Mouse (Mus musculus) 416B (cell line): Measurements from ENCODE around the gene Psrc1.

Experiments used
- DNase-seq: peaks from one replicate; pipeline ENCODE4 v3.0.0; 2011; ENCODE audit warnings: low read depth

Psrc1 gene

DNA sequence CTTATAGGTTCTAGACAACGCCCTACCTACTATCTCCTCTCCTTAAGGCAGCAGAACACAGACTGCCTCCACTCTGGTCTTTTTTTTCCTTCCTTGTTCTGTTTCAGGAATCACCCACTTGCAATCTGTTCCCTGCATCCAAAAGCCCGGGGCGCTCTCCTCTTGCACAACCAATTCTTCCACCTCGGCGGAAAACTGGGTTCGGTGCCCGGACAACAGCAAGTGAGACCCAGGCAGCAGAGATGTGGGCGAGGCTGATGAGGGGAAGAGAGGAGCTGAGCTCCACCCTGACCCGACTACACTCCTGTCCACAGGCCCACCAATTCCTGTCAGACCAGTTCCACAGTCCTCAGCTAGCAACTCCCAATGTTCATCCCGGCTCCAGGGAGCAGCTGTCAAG, 2.5 kb downstream of the Psrc1 start:
- DNase-seq, result no peak

DNA sequence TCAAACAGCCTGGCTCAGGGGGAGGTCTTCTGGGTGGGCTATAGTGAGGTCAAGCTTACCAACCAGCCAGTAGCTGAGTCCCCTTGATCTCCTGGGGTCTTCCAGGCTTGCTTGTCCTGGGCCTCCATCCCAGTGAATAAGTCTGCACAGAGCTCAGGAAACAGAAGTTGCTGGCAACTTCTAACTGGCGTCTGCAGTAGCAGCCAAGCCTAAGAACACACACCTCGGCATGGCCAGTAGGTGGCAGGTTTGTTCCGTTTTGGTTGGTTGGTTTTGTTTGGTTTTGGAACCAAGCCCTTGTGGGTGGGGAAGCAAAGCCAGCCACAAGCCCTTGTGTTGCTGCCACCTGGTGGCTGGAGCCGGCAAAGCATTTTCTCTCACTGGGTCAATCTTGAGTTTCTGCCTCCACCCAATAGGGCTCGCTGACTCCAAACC, 5.5 kb downstream of the Psrc1 start:
- peak; percentile 99 for DNase-seq

DNA sequence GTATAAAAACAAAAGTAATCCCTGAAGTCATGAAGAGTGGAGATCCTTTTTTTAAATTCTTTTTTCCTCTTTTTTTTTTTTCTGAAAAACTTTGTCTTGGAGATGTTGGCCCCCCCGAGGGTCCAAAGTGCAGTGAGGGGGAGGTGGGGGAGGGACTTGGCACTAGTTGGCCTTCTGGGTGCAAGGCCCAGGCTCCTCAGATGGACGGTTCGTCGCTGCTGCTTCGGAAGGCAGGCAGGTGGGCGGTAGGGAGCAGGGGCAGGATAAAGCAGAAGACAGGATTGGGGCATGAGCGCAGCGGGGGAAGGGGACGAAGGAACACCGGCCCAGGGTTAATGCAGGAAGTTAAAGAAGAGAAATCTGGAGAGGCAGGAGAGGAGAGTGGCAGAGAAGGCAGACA, 8.7 kb downstream of the Psrc1 start:
- no peak for DNase-seq

DNA sequence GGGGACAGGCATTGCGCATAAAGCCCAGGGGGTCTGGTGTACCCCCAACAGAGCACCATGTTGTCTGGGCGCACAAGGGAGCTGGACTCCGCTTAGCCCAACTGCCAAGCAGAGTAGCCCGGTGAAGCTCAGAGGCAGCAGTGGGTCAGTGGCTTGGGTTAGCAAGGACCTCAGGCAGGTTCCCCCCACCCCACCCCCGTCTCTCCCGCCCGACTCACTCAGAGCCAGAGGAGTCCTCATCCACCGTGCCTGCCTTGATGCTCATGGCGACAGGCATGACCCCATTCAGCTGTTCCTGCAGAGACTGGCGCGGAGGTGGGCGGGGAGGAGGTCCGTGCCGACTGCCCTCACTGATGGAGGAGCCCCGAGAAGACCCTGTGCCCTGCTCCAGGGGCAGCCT, 9.2 kb downstream of the Psrc1 start:
- DNase-seq, result no peak

DNA sequence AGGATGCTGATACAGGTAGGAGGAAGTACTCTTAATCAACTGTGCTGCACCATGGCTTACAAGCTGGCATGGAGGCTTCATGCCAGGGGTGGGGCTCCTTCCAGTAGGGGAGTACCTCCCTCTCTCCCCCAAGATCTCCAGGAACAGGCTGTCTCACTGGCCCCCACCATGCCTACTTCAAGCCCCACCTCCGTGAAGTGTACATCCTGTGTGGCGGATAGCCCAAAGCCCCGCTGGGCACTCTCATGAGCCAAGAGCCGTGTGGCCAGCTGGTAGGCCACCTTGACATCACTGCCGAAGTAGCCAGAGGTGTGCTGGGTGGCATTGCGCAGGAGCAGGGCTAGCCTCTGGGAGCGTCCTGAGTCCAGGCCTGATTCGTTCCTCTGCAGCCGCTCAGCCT, 14.6 kb downstream of the Psrc1 start:
- DNase-seq, result no peak

DNA sequence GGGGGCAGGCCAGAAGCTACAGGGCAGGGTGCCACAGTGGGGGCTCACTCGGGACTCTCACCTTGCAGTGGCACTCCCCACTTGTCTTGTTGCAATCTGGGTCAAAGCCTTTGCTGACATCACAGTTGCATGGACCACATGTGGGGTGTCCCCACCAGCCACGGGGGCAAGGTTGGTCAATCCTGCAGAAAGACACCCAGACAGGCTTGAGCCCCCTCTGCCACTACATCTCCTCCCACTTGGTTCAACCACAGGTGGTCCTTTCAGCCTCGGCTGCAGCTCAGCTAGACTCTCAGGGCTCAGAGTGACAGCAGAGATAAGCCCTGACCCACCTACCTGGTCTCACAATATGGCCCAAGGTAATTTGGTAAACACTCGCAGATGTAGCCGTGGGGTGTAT, 16.8 kb downstream of the Psrc1 start:
- no peak for DNase-seq

DNA sequence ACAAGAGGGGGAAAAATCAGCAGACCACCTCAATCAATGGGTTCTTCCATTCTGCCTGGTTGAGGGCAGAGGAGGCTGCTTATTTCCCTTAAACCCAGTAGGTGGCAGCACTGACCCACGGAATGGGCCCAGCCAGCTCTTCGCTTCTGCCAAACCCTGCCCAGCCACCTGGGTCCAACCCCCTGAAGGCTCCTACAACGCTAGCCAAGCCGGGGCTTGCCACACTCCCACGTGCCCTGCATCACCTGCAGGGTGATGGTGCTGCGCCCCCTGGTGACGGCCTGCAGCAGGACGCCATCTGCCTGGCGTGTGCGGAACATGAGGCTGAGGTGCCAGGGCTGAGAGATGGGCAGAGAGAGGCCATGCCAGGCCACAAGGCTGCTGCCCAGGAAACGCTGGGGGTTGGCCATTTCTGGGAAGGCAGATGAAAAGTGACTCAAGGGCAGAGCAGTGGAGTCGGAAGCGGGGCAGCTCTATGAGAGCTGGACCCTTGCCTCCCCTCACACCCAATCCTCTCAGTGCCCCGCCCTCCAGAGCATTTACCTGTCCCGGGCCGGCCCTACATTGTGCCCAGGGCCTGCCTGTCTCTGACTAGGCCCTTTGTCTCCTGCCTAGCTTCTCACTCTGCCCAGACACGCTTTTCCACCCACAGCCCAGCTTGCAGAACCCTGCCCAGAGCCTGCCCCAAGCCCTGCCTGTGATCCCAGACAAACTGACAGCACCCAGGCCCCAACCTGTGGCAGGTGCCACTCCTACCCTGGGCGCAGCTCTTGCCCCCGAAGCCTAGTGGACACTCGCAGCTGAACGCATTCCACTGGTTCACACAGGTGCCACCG, 18.3 kb downstream of the Psrc1 start:
- DNase-seq, result peak; percentile 95

DNA sequence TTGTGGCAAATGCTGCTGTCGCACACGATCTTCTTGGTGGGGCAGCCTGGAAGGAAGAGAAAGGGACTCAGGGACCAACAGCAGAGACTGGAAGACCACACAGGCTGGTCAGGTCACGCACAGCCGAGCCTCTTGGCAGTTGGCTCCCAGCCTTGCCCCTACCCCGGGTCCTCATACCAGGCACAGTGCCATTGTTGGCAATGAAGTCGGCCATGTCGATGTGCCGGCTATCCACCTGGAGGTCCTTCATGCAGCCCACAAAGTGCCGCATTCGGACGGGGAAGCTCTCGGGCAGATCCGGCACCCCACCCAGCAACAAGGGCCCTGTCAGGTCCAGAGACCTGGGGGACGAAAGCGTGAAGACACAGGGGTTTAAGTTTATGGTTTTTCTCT, 18.9 kb downstream of the Psrc1 start:
- DNase-seq, result no peak

DNA sequence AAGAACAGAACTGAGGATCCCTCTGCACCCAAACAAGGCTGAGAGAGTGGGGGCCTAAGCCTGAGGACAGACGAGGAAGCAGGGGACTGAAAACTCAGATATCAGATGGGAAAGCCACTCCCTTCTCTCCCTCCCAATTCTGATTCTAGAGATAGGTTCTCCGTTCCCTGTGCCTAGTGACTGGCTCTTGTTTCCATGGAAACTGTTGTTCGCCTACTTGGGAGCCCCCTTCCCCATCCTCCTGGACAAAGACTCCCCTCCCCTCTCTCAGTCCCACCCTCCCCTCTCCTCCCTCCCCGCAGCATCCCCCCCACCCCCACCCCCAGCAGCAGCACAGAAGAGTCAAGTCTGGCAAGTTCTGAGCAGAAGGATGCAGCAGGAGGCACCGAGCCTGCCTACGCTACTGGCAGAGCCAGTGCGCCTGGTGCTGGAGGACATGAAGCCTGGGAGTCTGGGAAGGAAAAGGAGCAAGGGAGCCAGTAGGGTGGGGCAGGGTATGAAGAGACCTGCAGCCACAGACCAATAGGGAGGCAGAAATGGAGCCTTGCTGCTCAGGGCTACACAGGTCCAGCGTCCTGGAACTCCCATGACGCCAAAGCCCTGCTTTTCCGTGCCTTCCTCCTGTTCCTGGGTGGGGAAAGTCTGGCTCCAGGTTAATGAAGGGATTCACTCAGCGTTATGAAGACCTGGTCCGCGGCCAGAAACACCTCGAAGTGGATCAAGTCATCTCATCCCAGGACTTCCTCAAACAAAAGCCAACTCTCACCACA, 22.1 kb downstream of the Psrc1 start:
- DNase-seq, result no peak

DNA sequence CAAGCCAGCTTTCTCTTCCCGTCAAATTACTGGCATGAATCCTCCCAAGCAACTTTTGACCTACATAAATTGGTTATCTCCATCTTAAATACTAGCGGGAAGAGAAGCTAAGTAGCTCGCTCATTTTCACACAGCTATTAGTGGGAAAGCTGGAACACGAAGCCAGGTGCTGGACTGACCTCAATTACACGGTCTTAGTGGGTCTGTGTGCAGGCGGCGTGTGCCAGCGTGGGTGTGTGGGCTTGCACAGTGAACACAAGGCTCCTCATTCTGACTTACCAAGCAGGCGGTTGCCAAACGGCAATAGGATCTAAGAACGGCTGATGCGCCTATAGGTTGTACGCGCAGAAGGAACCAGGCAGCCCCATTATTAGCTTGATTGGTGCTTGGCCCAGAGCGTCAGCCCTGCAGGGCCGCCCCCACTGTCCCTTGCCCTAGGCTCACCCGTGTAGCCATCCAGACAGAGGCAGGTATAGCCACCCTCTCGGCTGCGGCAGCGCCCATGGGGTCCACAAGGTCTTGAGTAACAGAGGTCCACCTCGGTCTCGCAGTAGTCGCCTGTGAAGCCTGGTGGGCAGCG, 22.8 kb downstream of the Psrc1 start:
- no peak for DNase-seq

DNA sequence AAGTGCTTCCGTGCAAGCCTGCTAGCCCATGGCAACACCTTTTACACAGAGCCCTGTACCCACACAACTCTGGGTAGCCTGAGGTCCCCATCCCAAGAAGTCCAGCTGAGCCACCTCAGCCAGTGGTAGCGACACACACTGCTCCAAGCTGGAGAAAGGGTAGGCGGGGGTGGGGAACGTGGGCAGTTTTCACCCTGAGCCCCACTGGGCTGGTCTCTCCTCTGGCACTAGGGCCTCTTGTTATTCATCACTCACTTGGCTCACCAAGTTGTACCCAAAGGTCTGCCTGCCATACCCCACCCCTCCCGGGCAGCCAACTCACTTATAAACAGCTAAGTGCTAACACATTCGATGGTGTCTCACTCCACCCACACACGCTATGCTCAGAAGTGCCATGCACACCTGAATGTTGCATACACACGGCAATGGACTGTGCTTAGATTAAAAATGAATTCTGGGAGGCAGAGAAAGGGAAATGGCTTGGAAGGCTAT, 24.9 kb downstream of the Psrc1 start:
- no peak for DNase-seq

DNA sequence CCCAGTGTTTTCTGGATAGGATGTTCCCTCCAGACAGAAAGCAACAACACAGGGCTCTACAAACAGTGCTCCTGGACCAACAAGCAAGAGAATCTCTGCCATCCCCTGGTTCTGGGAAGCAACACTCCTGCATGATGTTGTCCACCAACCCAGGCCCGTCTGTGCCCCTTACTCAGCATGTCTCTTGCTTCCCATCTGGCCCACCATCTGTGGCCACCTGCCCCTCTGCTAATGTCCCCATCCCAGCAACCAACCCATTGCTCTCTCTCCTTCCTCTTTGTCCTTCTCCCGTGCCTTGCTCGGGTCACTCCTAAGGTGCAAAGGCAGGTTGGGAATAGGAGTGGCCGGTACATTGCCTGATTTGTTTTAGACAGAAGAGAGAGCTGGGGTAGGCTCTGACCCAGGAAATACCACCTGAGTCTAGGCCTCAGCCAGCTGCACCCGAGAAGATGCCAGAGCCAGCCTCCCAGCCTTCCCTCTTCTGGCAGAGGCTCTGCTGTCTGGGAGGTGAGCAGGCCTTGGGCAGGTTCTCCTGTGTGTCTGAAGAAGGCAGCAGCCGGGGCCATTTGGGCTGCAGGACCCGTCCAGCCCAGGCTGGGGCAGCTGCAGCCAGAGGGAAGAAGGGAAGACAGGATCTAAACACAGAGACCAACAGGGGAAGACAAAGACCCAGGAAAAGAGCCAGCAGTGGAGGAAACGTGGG, 26.2 kb downstream of the Psrc1 start:
- no peak for DNase-seq

DNA sequence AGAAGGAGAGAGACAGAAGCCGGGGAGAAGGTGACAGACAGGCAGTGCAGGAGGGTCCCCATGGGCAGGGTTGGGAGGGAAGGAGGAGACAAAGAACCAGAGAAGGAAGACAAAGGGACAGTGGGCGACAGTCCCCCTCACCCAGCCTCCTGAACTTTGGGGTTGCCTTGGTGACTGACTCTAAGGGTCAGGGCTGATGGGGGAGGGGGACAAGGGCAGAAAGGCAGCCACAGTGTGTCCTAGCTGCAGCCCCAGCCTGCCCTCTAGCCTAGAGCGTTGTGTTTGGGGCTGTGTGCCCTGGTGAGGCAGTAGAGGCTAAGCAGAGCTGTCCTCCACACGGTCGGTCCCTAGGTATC, 26.7 kb downstream of the Psrc1 start:
- no peak for DNase-seq

DNA sequence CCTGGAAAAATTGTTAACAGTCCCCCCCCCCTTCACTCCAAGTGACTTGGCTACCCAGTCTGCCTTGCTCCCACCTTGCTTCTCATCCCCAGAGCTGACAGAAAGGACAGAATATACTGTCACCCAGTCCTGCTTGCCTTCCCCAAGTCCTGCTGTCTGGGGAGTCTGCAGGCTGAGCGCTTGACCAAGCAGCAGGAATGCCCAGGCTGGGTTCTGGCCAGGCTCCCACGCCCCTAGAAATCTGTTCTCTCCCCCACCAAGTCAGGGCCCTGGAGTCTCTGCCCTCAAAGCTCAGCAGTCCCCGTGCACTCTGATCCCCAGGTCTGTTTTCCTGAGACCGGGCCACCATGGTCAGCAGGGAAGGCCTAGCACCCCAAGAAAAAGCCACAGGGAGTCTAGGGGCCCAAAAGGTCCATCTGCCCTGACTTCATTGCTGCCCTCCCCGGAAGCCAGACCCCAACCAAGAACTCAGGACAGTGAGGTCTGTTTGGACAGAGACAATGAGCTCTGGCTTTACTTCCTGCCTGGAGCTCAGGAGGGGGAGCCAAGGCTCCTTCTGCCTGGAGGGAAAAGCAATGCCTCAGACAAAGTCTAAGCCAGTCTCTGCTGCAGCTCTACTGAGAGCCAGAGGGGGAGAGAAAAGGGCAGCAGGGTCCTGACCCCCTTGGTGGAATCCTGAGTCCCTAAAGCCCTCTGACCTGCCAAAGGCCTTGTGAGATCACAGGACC, 27.6 kb downstream of the Psrc1 start:
- no peak for DNase-seq

DNA sequence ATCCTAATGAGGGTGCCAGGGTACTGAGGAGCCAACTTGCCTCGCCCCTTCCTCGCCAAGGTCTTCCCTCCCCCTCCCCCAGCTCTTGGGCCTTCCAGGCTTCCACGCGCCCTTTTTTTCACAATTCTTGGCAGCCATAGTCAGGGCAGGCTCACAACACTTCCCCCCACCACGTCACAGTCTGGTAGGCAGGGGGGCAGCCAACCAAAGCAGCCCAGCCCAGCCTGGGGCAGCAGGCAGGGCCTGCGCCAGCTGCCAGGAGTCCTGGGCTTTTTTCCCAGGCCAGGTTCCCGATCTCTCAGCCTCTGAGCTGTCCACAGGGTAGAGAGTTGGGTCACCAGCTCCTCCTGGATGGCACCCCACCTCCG, 28.1 kb downstream of the Psrc1 start:
- DNase-seq, result no peak

DNA sequence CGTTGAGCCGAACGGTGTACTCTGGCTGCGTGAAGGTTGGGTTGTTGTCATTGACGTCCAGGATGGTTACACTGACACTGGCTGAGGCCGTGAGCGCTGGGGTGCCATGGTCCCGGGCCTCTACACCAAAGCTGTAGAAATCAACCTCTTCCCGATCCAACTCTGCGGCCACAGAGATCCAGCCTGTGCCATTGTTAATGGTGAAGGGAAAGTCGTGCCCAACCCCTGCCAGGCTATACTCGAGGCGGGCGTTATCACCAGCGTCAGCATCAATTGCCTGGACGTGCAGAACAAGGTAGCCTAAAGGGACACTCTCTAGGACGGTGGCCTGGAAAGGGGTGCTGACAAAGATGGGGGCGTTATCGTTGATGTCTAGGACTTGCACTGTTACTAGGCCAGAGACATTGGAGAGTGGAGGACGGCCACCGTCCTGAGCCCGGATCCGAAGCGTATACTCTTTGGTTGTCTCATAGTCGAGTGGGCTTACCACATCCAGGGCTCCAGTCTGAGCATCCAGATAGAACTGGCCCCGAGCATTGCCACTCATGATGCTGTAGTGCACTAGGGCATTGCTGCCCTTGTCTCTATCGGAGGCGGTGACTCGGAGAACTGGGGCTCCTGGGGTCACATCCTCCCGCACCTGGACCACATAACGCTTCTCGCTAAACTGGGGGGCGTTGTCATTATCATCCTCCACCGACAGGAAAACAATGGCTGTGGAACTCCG, 30.2 kb downstream of the Psrc1 start:
- DNase-seq, result no peak

DNA sequence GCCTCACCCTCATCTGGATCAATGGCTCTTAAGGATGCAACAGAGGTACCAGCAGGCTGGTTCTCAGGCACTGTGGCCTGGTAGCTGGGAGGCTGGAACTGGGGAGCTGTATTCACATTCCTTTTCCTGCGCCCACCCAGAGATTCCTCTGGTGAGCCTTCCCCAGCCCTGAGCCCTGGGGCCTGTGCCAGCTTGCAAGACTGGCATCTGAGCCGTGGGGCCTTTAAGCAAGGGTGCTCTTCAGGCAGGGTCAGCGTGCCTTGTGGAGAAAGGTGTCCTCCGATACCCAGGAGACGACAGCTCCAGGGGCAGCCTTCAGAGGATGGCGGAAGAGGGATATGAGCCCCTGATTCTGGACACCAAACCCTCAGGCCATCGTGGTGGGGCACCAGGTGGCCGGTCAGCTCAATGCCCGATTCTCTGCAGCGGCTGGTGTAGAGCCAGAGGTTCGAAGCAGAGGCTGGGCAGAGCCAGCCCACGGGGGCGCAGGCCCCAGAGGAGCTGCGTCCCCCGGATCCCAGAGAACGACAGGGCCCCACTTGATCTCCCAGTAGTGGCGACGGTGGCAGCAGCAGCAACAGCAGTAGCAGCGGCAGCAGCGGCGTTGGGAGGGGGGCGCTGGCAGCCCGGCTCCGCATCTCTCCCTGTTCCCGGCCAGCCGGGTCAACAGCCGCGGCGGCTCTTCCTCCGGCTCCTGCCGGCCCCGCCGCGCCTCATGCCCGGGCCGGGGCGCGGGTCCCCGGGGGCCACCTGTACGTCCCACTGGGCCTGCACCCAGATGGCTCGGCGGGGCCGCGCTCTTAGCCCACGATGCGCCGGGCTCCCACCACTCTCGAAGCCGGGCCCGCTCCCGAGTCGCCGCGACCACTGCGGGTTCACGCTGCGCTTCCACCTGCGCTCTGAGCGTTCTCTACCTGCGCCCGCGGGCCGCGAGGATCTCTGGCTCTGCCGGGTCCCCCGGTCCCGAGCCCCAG, 31.5 kb downstream of the Psrc1 start, which contains the start of gene Celsr2:
Gene Celsr2 (minus strand): TSS at position 696 of the 974 bp plus-strand sequence.
- DNase-seq, result no peak

DNA sequence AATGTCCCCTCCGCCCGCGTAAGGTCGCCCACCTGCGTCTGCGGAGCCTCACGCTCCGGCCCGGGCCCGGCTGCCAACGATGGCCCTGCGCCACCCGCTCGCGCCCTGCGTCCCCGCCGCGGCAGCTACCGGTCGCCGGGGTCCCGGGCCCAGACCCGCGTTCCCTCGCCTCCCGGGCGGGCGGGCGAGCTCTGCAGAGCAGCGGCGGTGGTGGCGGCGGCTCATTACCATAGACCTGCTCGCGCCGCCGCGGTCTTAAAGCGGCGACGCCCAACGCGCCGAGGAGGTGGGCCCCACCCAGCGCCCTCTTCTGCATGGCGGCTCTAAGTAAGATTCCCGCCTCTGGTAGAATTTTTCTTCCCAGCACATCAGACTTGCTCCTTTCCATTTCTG, 32.2 kb downstream of the Psrc1 start:
- DNase-seq, result no peak

DNA sequence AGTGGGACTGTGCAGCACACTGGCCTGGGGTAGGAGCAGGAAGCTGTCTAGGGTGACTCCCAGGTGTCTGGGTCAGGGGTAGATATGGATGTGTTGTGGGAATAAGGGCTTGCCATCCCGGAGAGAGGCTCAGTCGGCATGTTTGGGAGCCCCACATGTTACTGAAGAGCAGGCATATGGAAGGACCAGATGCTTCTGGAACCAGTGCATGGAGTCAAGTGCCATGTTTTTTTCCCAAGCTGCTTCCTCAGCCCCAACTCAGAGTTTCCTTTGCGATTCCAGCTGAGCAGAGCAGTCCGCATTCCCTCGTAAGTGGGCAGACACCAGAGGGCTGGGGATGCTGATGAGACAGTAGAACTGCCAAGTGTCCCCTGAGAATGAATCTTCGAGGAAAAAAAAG, 39.4 kb downstream of the Psrc1 start:
- DNase-seq, result no peak
